Mouse (Mus musculus) lung, postnatal 14 days (tissue): ENCODE data around the gene Ano1.

Source experiments
- DNase-seq: peaks from one replicate; pipeline ENCODE4 v3.0.0; 2021

Ano1 gene

GRCm38 (mm10) chr7:144582284-144582980 lies 169.3 kb downstream of the Ano1 start, which contains the start of gene Fadd:
Gene Fadd (minus strand): TSS chr7:144582463.
- peak; percentile 97 for DNase-seq

GRCm38 (mm10) chr7:144581559-144582283 lies 170.1 kb downstream of the Ano1 start:
- peak; percentile 81 for DNase-seq

DNA sequence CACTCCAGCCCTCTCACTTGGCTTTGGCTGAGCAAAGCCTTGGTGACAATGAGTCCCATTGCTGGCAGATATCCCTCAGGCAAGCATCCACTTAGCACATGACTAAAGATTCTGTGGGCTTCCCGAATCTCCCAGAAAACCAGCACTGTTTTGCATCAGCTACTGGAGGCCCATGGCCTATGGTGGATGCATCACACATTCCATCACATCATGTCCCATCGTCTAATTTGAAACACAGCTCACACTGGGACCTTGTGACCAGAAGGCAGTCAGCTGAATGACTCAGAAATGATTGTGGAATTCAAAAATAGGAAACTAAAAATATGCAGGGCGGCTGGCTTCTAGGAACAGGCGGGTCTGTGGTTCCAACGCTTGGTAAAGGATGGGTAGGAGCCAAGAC lies 173.9 kb downstream of the Ano1 start:
- no peak for DNase-seq

DNA sequence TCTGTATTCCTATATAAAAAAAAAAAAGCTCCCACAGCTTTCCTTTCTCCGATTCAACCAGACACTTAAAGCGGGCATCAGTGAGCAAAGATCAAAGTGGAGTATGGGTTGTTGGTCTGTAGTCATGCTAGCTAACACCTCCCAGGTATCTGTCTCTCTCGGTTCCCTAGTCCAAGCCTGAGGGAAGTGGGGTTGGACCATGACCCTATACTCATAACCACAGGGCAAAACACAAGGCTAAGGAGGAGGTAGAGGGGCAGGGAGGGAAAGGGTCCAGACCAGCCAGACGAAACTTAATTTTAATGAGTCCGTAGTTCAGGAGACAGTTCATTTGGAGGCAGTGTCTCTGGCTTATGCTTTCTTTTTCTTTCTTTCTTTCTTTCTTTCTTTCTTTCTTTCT lies 179.5 kb downstream of the Ano1 start:
- DNase-seq = no peak

DNA sequence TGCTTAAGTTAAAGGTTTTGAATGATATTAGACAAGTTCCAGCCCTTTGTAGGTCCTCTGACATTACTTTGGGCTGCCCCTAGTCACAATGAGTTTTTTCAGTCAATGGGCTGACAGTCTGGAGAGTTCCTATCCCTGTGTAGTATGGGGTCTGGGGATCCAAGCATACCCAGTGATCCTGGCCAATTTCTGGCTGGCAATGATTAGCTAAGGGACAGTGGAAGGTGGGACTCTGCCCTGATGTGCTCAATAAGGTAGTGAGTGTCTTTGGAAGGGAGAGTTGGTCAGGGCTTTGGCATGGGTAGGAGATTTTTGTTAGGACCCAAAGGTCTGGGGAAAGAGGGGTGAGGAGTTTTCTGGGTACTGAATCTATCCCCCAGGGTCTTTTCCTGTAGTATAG lies 180.2 kb downstream of the Ano1 start:
- DNase-seq = no peak

DNA sequence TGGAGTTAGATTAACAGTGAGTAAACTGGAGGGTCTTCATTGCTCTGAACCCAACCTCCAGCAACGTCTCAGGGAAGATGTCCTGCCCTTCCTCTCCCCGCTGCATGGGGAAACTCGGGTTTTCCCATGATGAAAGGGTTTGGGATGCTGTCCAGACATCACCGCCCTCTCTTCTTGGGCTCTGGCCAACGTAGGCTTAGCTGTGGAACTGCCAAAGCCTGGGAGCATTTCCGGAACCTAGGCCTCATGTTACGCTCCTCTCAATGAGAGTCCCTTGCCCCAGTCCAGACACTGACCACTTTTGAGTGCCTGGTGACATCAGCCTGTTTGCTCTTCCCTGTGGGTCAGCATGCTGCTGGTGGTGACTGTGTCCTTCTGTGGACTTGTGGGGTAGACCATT lies 182.3 kb downstream of the Ano1 start:
- DNase-seq = peak; percentile 57

- no peak for DNase-seq
Measured at GRCm38 (mm10) chr7:144568091-144568490, 183.7 kb downstream of the Ano1 start.

- no peak for DNase-seq
Measured at GRCm38 (mm10) chr7:144566921-144567682, 184.7 kb downstream of the Ano1 start.

DNA sequence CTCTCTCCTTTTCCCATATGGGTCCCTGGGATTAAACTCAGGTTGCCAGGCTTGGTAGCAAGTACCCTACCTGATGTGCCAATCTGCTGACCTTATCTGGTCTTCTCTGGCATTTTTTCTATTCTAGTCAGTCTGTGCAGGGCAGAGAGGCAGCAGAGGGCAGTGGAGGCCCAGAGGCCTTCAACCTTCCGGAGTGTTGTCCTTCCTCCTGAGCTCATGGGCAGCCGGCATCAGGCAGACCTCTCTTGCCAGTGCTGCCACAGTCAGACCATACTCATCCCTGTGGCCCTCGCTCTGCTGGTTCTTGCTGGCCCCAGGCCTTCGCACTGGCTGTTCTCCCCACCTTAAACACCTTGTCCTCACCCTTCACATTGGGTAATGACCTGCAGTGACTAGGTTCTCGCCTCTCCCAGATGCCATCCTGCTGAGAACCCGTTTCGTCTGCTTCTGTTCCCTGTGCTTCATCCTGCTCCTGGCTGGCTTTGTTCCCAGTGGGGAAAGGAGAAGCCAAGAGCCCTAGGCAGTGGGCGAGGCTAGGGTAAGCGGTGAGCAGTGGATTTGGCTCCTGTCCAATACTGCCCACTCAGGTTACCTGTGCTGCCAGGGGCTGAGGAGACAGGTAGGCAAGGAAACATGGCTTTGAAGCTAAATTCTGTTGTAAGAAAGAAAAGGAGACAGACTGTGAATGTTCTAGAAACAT lies 188.2 kb downstream of the Ano1 start:
- peak; percentile 33 for DNase-seq

GRCm38 (mm10) chr7:144562016-144562415 lies 189.8 kb downstream of the Ano1 start:
- no peak for DNase-seq

DNA sequence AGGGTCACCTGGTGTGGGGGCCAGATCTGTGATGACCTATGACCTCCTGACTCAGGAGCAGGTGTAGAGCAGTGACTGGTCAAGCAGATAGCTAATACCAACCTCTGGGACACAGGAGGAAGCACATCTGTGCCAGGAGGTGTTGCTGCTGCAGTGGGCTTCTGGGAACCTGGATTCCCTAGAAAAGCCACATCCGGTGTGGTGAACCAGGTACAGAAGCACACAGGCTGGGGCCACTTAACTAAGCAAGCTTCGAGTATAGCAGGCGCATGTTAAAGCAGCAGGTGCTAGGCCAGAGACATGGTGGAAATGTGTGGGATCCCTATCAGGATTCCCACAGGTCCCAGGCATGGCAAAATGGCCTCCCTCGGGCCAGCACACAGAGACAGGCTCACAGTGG lies 191.2 kb downstream of the Ano1 start:
- no peak for DNase-seq

DNA sequence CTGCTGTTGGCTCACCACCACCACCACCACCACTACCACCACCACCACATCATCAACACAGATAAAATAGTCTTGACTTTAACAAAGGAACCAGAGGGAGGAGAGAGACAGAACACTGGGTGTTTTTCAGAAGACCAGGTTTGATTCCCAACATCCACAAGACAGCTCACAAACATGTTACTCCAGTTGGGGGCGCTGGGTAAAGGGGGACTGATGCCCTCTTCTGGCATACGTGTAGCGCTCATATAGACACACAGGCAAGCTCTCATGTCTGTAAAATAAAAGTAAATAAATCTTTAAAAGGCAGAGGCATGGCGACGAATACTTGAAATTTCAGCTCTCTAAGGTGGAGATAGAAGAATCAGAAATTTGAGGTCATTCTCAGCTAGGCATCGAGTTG lies 193.2 kb downstream of the Ano1 start:
- DNase-seq = no peak

DNA sequence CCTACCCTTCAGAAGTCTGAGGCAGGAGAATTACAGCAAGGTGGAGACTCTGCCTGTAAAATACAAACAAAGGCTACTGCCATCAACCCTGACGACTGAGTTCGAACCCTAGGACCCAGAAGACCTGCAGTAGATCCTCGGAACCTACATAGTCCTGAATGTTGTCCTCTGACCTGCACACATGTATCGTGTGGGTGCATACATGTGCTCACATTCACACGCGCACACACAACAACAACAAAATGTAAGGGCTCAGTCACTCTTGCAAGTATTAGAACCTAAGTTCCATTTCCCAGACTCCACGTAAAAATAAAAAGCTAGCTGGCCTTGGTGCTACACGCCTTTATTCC lies 197.7 kb downstream of the Ano1 start:
- no peak for DNase-seq

- DNase-seq = peak; percentile 99
Measured at GRCm38 (mm10) chr7:144553237-144554122, 198.3 kb downstream of the Ano1 start, which contains the start of gene Ppfia1. Gene Ppfia1 (minus strand): TSS chr7:144553729.

DNA sequence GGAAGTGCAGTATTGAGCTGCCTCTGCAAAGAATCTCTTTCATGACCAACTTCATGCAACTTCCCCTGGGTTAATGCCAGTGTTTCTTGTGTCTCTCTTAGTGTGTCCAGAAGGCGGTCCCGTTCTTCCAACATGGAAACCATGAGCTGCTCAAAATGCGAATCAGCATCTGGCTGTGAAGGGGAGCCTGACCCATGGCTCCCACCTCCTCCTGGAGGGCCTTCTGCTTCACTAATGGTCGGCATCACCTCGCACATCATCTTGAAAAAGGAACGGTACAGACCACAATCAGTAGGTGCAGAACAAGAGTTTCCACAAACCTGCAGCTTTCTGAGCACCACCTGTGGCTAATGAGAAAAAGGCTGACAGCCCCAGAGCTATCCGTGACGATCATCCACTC lies 199.5 kb downstream of the Ano1 start:
- no peak for DNase-seq

GRCm38 (mm10) chr7:144550811-144551210 lies 201.0 kb downstream of the Ano1 start:
- DNase-seq = no peak

- DNase-seq = no peak
Measured at GRCm38 (mm10) chr7:144549904-144550566, 201.7 kb downstream of the Ano1 start.

GRCm38 (mm10) chr7:144545231-144545630 lies 206.5 kb downstream of the Ano1 start:
- DNase-seq = no peak

GRCm38 (mm10) chr7:144541351-144541750 lies 210.4 kb downstream of the Ano1 start:
- DNase-seq = no peak

DNA sequence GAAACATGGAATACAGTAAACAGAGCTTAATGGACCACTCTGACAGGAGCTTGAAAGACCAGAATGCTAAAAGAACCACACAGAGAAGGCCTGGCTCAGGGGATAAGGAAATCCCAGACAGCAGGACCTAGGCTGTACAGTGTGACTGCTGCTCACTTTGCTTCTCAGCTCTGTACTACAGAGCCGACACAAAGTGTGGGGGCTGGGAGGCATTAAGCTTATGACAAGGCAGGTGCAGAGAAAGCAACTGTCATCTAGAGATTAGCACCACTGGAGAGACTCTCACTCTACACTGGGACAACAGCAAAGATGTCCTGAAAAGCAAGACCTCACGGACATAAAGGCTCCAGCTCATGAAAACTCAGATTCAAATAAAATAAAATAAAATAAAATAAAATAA lies 212.6 kb downstream of the Ano1 start:
- no peak for DNase-seq
